Mouse (Mus musculus) cerebellum, adult 2 months (tissue): Measurements from ENCODE around the gene Zfp689. TPM values are rescaled to one million over a fixed set of nuclear protein-coding genes. Genes with fewer than 3 reads are reported as not detected.

Experiments
- DNase-seq, 2 experiments: peaks; one replicate each; pipeline ENCODE4 v3.0.0; 2021
- H3K27ac ChIP-seq: fragments of 200-500 bp; 2 replicates; pipeline ENCODE4 v1.5.1; 2012; ENCODE audit warnings: low read length, control low read depth, inconsistent platforms; ENCODE audit not compliant: insufficient read depth
- H3K27me3 ChIP-seq: fragments of 200-500 bp; 2 replicates; pipeline ENCODE4 v1.6.1; 2012; ENCODE audit warnings: inconsistent platforms, mild to moderate bottlenecking, low read length, moderate library complexity; ENCODE audit not compliant: control insufficient read depth, insufficient read depth
- H3K4me1 ChIP-seq: fragments of 200-500 bp; 2 replicates; pipeline ENCODE4 v1.6.1; 2011; ENCODE audit warnings: low read length; ENCODE audit not compliant: control insufficient read depth, insufficient read depth
- H3K4me3 ChIP-seq: fragments of 200-500 bp; replicated peaks from 2 replicates; pipeline ENCODE3; 2011; ENCODE audit warnings: mild to moderate bottlenecking, low read depth, low read length, control low read depth; ENCODE audit not compliant: insufficient read depth
- CTCF ChIP-seq: fragments of 200-500 bp; IDR thresholded peaks from 2 replicates; pipeline ENCODE4 v1.5.1; 2011; ENCODE audit warnings: low read depth, mild to moderate bottlenecking, control low read depth, low read length, moderate library complexity, borderline replicate concordance; ENCODE audit not compliant: insufficient read depth
- POLR2A ChIP-seq: fragments of 200-500 bp; IDR thresholded peaks from 2 replicates; pipeline ENCODE4 v1.6.1; 2011; ENCODE audit warnings: low read length, control low read depth, borderline replicate concordance; ENCODE audit not compliant: insufficient read depth
- WGBS: fragments of 180-500 bp; shearing (Covaris S2); methylation state at CpG from one replicate; pipeline ENCODE4 v1.1.7; 2018; 5-methylcytosine and 5-hydroxymethylcytosine counted together
- polyA plus RNA-seq: library from polyadenylated mRNA; depleted of rRNA; stranded (reverse); fragments of >200 nt; gene quantifications from 2 replicates; pipeline ENCODE4 v1.2.3, GENCODE M21; 2012

Gene Zfp689
- polyA plus RNA-seq, 1 experiment, result 6.8 TPM

DNA sequence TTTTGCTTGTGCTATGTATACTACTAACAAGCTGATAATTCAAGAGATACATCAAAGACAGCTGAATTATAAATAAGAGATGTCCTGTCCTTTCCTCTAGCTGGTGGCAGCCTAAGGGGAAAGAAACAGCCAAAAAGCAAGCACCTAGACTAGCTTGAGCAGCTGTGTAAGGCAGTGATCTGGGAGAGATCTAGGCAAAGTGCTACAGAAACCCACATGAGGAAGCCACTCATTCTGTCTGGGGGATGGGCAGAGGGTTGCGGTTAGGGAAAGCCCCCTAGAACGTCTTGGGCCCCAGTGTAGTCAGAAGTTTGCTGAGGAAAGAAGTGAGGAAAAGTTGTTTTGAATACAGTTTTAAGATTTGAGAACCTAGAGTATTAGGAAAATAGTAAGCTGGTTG, 31.4 kb upstream of the Zfp689 start:
- 49% methylated on average over 2 of the region's 2 CpGs for WGBS
- no peak for TF ChIP-seq CTCF
- no peak for TF ChIP-seq POLR2A
- 0 out of 2 replicates have a peak overlapping the region, but pooled peaks have one; percentile 92 for H3K27ac ChIP-seq
- no peak overlapping the region for H3K4me3 ChIP-seq
- no peak for DNase-seq
- peaks cover 21% of the 10 kb centered on the region for H3K4me1 ChIP-seq
- no peaks in the 10 kb centered on the region for H3K27me3 ChIP-seq

DNA sequence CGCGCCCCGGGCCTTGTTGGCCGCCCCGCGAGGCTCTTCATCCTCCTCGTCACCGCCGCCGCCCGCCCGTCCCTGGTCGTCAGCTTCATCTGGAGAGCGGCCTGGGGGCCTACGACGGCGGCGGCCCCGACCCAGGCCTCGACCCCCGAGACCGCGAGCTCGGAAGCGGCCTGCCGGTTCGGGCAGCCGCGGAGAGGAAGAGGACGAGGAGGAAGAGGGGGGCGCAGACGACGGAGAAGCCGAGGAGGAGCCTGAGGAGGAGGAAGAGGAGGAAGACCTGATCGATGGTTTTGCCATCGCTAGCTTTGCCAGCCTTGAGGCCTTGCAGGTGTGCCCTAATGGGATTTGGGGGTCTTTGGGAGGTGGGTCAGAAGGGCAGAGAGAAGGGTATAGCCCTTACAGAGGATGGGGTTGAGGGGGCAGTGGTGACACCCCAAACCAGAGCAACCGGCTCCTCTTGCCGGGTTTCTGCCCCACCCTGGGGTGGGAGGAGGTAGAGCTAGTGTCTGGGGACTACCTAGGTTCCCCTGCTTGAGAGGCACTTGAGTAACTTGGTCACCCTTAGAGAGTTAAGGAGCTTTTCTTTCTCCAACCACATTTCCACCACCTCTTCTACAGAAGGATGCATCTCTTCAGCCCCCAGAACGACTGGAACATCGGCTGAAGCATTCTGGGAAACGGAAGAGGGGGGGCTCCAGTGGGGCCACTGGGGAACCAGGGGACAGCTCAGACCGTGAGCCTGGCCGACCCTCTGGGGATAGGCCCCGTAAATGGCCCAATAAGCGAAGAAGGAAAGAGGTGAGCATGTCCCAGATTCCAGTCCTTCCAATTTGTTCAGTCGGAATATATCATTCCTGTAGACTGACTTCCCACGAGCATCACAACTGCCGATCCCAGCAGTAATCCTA, 30.6 kb upstream of the Zfp689 start:
- DNase-seq, result peak; percentile 31 to 54
- H3K27me3 ChIP-seq, result no peaks in the 10 kb centered on the region
- TF ChIP-seq CTCF (no peak), POLR2A (0 out of 2 replicates have a peak, but pooled peaks have one; percentile 9)
- WGBS, result 1% methylated on average over 47 of the region's 48 CpGs
- H3K4me3 ChIP-seq, result peak overlapping the region; percentile 79
- H3K4me1 ChIP-seq, result peaks cover 14% of the 10 kb centered on the region
- H3K27ac ChIP-seq, result peak overlapping the region; percentile 92

DNA sequence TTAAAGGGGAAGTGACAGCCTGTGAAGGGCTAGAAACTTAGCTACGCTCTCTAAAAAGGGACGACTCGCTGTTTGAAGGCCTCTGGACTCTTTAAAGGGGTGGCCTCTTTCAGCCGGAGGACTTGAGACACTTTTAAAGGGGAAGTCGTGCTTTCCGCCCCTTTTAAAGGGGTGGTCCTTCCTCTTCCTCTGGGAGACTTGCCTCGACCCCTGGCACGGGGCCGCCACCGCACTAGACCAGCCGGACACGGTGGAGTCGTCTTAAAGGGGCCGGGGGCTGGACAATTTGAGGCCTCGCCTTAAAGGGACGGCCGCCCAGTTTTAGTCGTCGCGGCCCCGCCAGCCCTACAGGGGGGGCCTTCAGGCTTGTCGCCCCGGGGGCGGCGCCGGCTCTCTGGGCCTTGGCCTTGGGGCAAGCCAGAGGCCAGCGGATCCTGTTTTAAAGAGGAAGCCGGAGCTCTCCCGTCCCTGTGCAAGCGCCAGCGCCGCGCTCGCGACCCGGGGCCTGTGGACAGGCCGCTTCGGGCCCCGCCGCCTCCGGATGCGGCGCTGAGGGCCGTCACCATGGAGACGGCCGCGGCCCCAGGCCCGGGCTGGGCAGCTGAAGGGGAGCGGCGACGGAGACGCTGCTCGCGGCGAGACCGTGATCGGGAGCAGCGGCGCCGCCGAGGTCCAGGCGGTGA, 29.8 kb upstream of the Zfp689 start, which contains the start of gene Fbrs:
TSS of gene Fbrs (plus strand) at position 565 of the 683 bp plus-strand sequence.
- Histone ChIP-seq H3K27me3 (no peaks in the 10 kb centered on the region), H3K4me3 (peak within 1 kb of the TSS; percentile 79), H3K27ac (peak within 1 kb of the TSS; percentile 92), H3K4me1 (peaks cover 8% of the 10 kb centered on the region; the same call in 1 of the 2 replicates)
- peak; percentile 93 to 96 for DNase-seq
- under 1% methylated on average over 62 of the region's 62 CpGs for WGBS
- TF ChIP-seq POLR2A (peak; percentile 28; the same call in 1 of the 2 replicates), CTCF (no peak)

DNA sequence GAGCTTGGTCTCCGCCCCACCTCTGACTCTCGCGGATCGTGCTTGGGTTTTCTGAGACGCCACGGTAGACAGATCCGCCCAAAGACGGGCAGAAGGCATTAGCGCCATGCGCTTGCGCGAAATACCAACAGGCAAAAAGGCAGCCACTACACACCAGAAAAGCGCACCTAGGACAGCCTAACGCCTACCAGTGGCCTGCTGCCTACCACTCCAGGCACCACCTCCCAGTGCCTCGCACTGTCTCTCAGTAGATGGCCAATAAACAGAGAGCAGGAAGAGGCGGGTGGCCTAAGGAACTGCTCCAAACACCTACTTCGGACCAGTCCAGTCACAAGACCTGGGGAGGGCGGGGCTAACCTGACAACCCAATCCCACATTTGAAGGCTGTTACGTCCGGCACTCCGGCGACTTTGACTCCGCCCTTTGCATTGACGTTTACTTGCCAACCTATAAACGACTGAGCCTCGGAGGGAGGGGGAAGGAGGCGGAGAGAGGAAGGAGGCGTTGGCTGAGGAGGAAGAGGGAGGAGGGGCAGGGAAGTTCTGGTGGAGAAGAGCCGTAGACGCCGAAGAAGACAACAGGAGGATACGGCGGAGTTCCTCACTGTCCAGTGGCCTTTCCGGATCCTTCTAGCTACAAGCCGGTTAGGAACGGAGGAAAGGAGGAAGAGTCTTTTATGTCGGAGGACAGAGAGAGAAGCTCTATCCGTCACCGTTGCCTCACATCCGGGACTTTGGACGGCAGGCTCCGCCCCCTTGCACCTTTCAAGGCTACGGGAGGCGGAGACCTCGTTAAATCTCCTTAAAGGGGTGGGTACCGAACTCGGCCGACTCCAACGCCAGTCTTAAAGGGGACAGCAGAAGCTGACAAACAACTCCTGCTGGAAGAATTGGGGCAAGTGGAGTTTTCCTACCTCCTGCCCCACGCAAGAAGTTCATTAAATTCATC, 29.0 kb upstream of the Zfp689 start:
- TF ChIP-seq POLR2A (peak; percentile 75; the same call in 1 of the 2 replicates), CTCF (no peak)
- peaks cover 10% of the 10 kb centered on the region; the same call in 1 of the 2 replicates for H3K4me1 ChIP-seq
- WGBS, result under 1% methylated on average over 50 of the region's 50 CpGs
- H3K27ac ChIP-seq, result peak overlapping the region; percentile 89
- DNase-seq, result peak; percentile 100
- no peaks in the 10 kb centered on the region for H3K27me3 ChIP-seq
- peak overlapping the region; percentile 79 for H3K4me3 ChIP-seq

DNA sequence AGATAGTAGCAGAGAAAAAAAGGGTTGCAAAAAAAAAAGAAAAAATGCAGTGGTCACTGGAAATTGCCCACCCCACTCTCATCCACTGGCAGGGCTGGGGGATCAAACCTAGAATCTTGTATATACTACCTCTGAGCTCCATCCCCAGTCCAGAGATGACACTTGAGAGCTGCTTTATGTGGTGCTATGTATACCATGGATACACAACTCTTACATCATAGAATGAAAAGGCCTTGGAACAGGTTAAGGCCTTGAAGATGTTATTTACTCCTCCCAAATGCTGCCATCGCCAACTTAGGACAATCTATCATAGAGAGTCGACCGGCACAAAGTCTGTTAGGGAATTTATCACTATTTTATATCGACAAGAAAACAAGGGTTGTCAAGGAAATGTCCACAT, 27.9 kb upstream of the Zfp689 start:
- TF ChIP-seq CTCF (no peak), POLR2A (no peak)

DNA sequence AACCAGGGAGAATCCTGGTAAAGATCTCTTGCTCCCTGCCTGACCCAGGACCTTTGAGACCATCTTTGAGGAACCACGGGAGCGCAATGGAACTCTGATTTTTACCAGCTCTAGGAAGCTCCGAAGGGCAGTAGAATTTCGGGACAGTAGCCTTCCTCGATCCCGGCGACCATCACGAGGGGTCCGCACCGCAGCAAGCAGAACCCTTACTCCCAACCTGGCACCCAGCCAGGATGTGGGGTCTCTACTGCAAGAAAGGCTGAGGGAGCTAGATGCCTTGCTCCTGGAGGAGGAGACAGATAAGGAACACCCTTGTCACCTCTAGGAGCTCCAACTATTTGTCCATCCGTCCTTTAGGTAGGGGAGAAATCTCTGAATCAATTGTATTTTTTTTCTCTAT, 27.4 kb upstream of the Zfp689 start:
- 91% methylated on average over 11 of the region's 11 CpGs for WGBS
- Histone ChIP-seq H3K27me3 (no peaks in the 10 kb centered on the region), H3K27ac (no peak overlapping the region), H3K4me1 (peaks cover 8% of the 10 kb centered on the region; the same call in 1 of the 2 replicates), H3K4me3 (no peak overlapping the region)
- peak; percentile 44 to 47 for DNase-seq
- no peak for TF ChIP-seq POLR2A
- no peak for TF ChIP-seq CTCF

More for the DNA sequence above, 27.9 kb upstream of the Zfp689 start:
- H3K4me3 ChIP-seq, result no peak overlapping the region
- H3K27ac ChIP-seq, result no peak overlapping the region
- whole genome bisulfite sequencing, result 77% methylated on average over 4 of the region's 4 CpGs
- H3K4me1 ChIP-seq, result peaks cover 8% of the 10 kb centered on the region; the same call in 1 of the 2 replicates
- H3K27me3 ChIP-seq, result no peaks in the 10 kb centered on the region
- DNase-seq, result no peak
